Mouse (Mus musculus) gastrocnemius, postnatal 14 days (tissue): ENCODE data around the gene Syt1. TPM values are rescaled to one million over a fixed set of nuclear protein-coding genes. Genes with fewer than 3 reads are reported as not detected.

Source experiments
- DNase-seq: peaks from one replicate; pipeline ENCODE4 v3.0.0; 2021; ENCODE audit warnings: mixed read lengths
- intact Hi-C: fragments of 180-260 bp; cut with DNase I; formaldehyde crosslinking; loops from one replicate; pipeline ENCODE4 v1.15.1; 2025; ENCODE audit warnings: low total_unique reads
- total RNA-seq, 2 experiments: library from RNA; stranded (reverse); gene quantifications; 2 replicates each; pipeline ENCODE4 v1.2.3; 2021

Syt1 gene
- total RNA-seq, 2 experiments from 2014 or later, result 0.12 to 0.20 TPM

GRCm38 (mm10) chr10:108889084-108889483 is 121.7 kb downstream of the Syt1 start:
- no peak for DNase-seq
- intact Hi-C loops, result no loop called here

- no peak for DNase-seq
- intact Hi-C loops, result no loop called here
Observed at GRCm38 (mm10) chr10:108886781-108887180, 124.0 kb downstream of the Syt1 start.

- DNase-seq, result no peak
- intact Hi-C loops, result no loop called here
Observed at GRCm38 (mm10) chr10:108885769-108886168, 125.0 kb downstream of the Syt1 start.

- intact Hi-C loops, result no loop called here
- DNase-seq, result no peak
Observed at GRCm38 (mm10) chr10:108884520-108884919, 126.3 kb downstream of the Syt1 start.

- no peak for DNase-seq
Observed at GRCm38 (mm10) chr10:108880372-108880771, 130.4 kb downstream of the Syt1 start.

GRCm38 (mm10) chr10:108875730-108876129 is 135.1 kb downstream of the Syt1 start:
- intact Hi-C loops, result no loop called here
- DNase-seq, result no peak

More at GRCm38 (mm10) chr10:108880372-108880771, 130.4 kb downstream of the Syt1 start:
- intact Hi-C loops, result no loop called here

- DNase-seq, result no peak
- intact Hi-C loops, result no loop called here
Observed at GRCm38 (mm10) chr10:108874687-108875086, 136.1 kb downstream of the Syt1 start.

- intact Hi-C loops, result no loop called here
- DNase-seq, result no peak
Observed at GRCm38 (mm10) chr10:108872359-108872758, 138.4 kb downstream of the Syt1 start.

- no peak for DNase-seq
- intact Hi-C loops, result no loop called here
Observed at GRCm38 (mm10) chr10:108870586-108870985, 140.2 kb downstream of the Syt1 start.

GRCm38 (mm10) chr10:108868136-108868535 is 142.6 kb downstream of the Syt1 start:
- DNase-seq, result no peak
- intact Hi-C loops, result no loop called here

- no peak for DNase-seq
- intact Hi-C loops, result no loop called here
Observed at GRCm38 (mm10) chr10:108867202-108867601, 143.6 kb downstream of the Syt1 start.

GRCm38 (mm10) chr10:108865586-108865985 is 145.2 kb downstream of the Syt1 start:
- intact Hi-C loops, result no loop called here
- DNase-seq, result no peak

- DNase-seq, result no peak
- intact Hi-C loops, result no loop called here
Observed at GRCm38 (mm10) chr10:108855986-108856385, 154.8 kb downstream of the Syt1 start.

- intact Hi-C loops, result no loop called here
- no peak for DNase-seq
Observed at GRCm38 (mm10) chr10:108852757-108853156, 158.0 kb downstream of the Syt1 start.

GRCm38 (mm10) chr10:108837434-108837833 is 173.3 kb downstream of the Syt1 start:
- no peak for DNase-seq
- intact Hi-C loops, result no loop called here

GRCm38 (mm10) chr10:108832248-108832647 is 178.5 kb downstream of the Syt1 start:
- intact Hi-C loops, result no loop called here
- DNase-seq, result no peak

GRCm38 (mm10) chr10:108831801-108832200 is 179.0 kb downstream of the Syt1 start:
- intact Hi-C loops, result no loop called here
- no peak for DNase-seq

GRCm38 (mm10) chr10:108822273-108822672 is 188.5 kb downstream of the Syt1 start:
- no peak for DNase-seq
- intact Hi-C loops, result no loop called here

- DNase-seq, result no peak
- intact Hi-C loops, result no loop called here
Observed at GRCm38 (mm10) chr10:108815339-108815738, 195.4 kb downstream of the Syt1 start.

- DNase-seq, result peak; percentile 29
- intact Hi-C loops, result no loop called here
Observed at GRCm38 (mm10) chr10:108804380-108804779, 206.4 kb downstream of the Syt1 start.

- intact Hi-C loops, result no loop called here
- no peak for DNase-seq
Observed at GRCm38 (mm10) chr10:108800776-108801175, 210.0 kb downstream of the Syt1 start.

- no peak for DNase-seq
- intact Hi-C loops, result no loop called here
Observed at GRCm38 (mm10) chr10:108798826-108799225, 212.0 kb downstream of the Syt1 start.
